Mouse (Mus musculus): ENCODE results near the gene Twist2.

Twist2 gene

GRCm38 (mm10) chr1:91800967-91801843, at the start of gene Twist2:
Gene Twist2 (plus strand): TSS chr1:91801461.
- ChIA-PET POLR2A (interaction anchor here in 2 of 4 experiments (0.9 to 1.6 kb wide), 3 partner anchors 10 to 376 kb away, joined by 3 read pairs; no protein-coding TSS in a partner anchor), CTCF (interaction anchor here (0.6 to 2.4 kb wide), 5 partner anchors 18 to 436 kb away, joined by 3 to 10 read pairs (median 3); partner anchors contain the start of gene Erfe (in 1 of the 4))

GRCm38 (mm10) chr1:91752931-91753330, 48.3 kb upstream of the Twist2 start:
- ChIA-PET POLR2A (interaction anchor here in 1 of 4 experiments (1.3 kb wide), 1 partner anchor 9 kb away, joined by 3 read pairs; no protein-coding TSS in a partner anchor), CTCF (interaction anchor here in 2 of 4 experiments (0.7 to 1.1 kb wide), 2 partner anchors 38 to 179 kb away, joined by 3 to 8 read pairs; no protein-coding TSS in a partner anchor)

- ChIA-PET CTCF (interaction anchor here (0.6 to 1.4 kb wide), 8 partner anchors 14 to 590 kb away, joined by 3 to 5 read pairs (median 3); no protein-coding TSS in a partner anchor), POLR2A (interaction anchor here in 1 of 4 experiments (0.6 kb wide), 1 partner anchor 239 kb away, joined by 3 read pairs; no protein-coding TSS in a partner anchor)
These were observed 46.2 kb upstream of the Twist2 start for GRCm38 (mm10) chr1:91755102-91755501.

- POLR2A ChIA-PET, result interaction anchor here in 3 of 4 experiments (0.6 to 1.6 kb wide), 4 partner anchors 11 to 767 kb away, joined by 3 to 4 read pairs (median 3); no protein-coding TSS in a partner anchor
- CTCF ChIA-PET, result interaction anchor here (0.6 to 1.6 kb wide), 10 partner anchors 43 to 1661 kb away, joined by 3 to 8 read pairs (median 3); no protein-coding TSS in a partner anchor
These were observed 44.0 kb upstream of the Twist2 start for GRCm38 (mm10) chr1:91757292-91757691.

- ChIA-PET POLR2A (interaction anchor here in 1 of 4 experiments (0.6 kb wide), 1 partner anchor 61 kb away, joined by 4 read pairs; no protein-coding TSS in a partner anchor), CTCF (interaction anchor here in 2 of 4 experiments (0.7 to 1.0 kb wide), 2 partner anchors 12 to 157 kb away, joined by 3 to 4 read pairs; no protein-coding TSS in a partner anchor)
These were observed 43.1 kb upstream of the Twist2 start for GRCm38 (mm10) chr1:91758143-91758542.

GRCm38 (mm10) chr1:91758600-91759515, 42.4 kb upstream of the Twist2 start:
- ChIA-PET POLR2A (no interaction called here), CTCF (interaction anchor here in 1 of 4 experiments (0.6 kb wide), 1 partner anchor 10 kb away, joined by 14 read pairs; no protein-coding TSS in a partner anchor)

GRCm38 (mm10) chr1:91760140-91760986, 40.9 kb upstream of the Twist2 start:
- CTCF ChIA-PET, result no interaction called here
- POLR2A ChIA-PET, result interaction anchor here in 2 of 4 experiments (1.1 kb wide), 2 partner anchors 8 to 159 kb away, joined by 3 to 4 read pairs; no protein-coding TSS in a partner anchor

GRCm38 (mm10) chr1:91762528-91763091, 38.7 kb upstream of the Twist2 start:
- ChIA-PET POLR2A (interaction anchor here in 1 of 4 experiments (0.7 kb wide), 1 partner anchor 406 kb away, joined by 3 read pairs; no protein-coding TSS in a partner anchor), CTCF (no interaction called here)

GRCm38 (mm10) chr1:91770221-91770624, 31.0 kb upstream of the Twist2 start:
- ChIA-PET POLR2A (interaction anchor here in 1 of 4 experiments (0.9 kb wide), 1 partner anchor 9 kb away, joined by 4 read pairs; no protein-coding TSS in a partner anchor), CTCF (interaction anchor here in 2 of 4 experiments (0.6 to 1.1 kb wide), 2 partner anchors 12 to 169 kb away, joined by 3 read pairs; no protein-coding TSS in a partner anchor)

- ChIA-PET POLR2A (interaction anchor here in 1 of 4 experiments (0.9 kb wide), 1 partner anchor 9 kb away, joined by 4 read pairs; no protein-coding TSS in a partner anchor), CTCF (interaction anchor here in 1 of 4 experiments (1.1 kb wide), 1 partner anchor 170 kb away, joined by 3 read pairs; no protein-coding TSS in a partner anchor)
These were observed 30.6 kb upstream of the Twist2 start for GRCm38 (mm10) chr1:91770676-91771075.

- CTCF ChIA-PET, result interaction anchor here in 1 of 4 experiments (0.6 to 1.5 kb wide), 3 partner anchors 98 to 1186 kb away, joined by 3 to 4 read pairs (median 3); no protein-coding TSS in a partner anchor
- POLR2A ChIA-PET, result interaction anchor here in 2 of 4 experiments (0.6 to 0.7 kb wide), 2 partner anchors 44 to 410 kb away, joined by 3 read pairs; no protein-coding TSS in a partner anchor
These were observed 24.3 kb upstream of the Twist2 start for GRCm38 (mm10) chr1:91776928-91777327.

- POLR2A ChIA-PET, result interaction anchor here in 1 of 4 experiments (0.5 kb wide), 1 partner anchor 28 kb away, joined by 3 read pairs; no protein-coding TSS in a partner anchor
These were observed 21.4 kb upstream of the Twist2 start for GRCm38 (mm10) chr1:91779819-91780218.

GRCm38 (mm10) chr1:91781182-91781581, 20.1 kb upstream of the Twist2 start:
- ChIA-PET POLR2A (no interaction called here), CTCF (no interaction called here)

More at GRCm38 (mm10) chr1:91779819-91780218, 21.4 kb upstream of the Twist2 start:
- CTCF ChIA-PET, result no interaction called here

- CTCF ChIA-PET, result interaction anchor here in 2 of 4 experiments (0.6 to 0.7 kb wide), 4 partner anchors 35 to 171 kb away, joined by 3 to 5 read pairs (median 3); no protein-coding TSS in a partner anchor
- POLR2A ChIA-PET, result no interaction called here
These were observed 17.1 kb upstream of the Twist2 start for GRCm38 (mm10) chr1:91784162-91784561.

- CTCF ChIA-PET, result interaction anchor here in 1 of 4 experiments (1.2 kb wide), 1 partner anchor 20 kb away, joined by 4 read pairs; no protein-coding TSS in a partner anchor
- POLR2A ChIA-PET, result interaction anchor here in 1 of 4 experiments (0.6 kb wide), 1 partner anchor 770 kb away, joined by 3 read pairs; no protein-coding TSS in a partner anchor
These were observed 1.9 kb upstream of the Twist2 start for GRCm38 (mm10) chr1:91799323-91799722.

GRCm38 (mm10) chr1:91800348-91800747, 913 bp upstream of the Twist2 start:
- ChIA-PET POLR2A (interaction anchor here in 2 of 4 experiments (0.7 to 1.1 kb wide), 3 partner anchors 11 to 387 kb away, joined by 3 read pairs; no protein-coding TSS in a partner anchor), CTCF (interaction anchor here (0.6 to 2.4 kb wide), 6 partner anchors 10 to 435 kb away, joined by 3 to 10 read pairs (median 4); partner anchors contain the start of gene Erfe (in 1 of the 4))
